Mouse (Mus musculus): Measurements from ENCODE around the gene Tnnt1.
A peak's percentile ranks its signal among the peaks of the same experiment; 100 is the strongest.

Tnnt1 gene

DNA sequence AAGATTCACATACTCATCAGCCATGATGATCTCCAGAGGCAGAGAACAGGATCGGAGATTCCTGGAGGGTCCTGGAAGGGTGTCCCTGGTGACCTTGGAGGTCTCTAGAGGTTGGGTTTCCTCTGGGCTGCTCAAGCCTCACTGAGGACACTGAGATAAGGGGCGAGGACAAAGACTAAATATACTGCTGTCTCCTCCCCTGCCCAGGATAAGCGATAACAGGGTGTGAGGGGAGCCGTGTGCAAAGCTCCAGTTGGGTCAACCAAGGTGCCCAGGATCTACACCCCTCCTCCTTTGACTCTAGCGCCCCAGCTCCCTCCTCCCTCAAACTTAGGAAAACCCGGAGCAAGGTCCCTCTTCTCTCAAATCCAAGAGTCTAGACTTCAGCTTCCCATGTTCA, 6.1 kb upstream of the Tnnt1 start:
- DNase-seq (ENCODE audit: low read depth in 1 of 2, low spot score in 2 of 2): no peak

DNA sequence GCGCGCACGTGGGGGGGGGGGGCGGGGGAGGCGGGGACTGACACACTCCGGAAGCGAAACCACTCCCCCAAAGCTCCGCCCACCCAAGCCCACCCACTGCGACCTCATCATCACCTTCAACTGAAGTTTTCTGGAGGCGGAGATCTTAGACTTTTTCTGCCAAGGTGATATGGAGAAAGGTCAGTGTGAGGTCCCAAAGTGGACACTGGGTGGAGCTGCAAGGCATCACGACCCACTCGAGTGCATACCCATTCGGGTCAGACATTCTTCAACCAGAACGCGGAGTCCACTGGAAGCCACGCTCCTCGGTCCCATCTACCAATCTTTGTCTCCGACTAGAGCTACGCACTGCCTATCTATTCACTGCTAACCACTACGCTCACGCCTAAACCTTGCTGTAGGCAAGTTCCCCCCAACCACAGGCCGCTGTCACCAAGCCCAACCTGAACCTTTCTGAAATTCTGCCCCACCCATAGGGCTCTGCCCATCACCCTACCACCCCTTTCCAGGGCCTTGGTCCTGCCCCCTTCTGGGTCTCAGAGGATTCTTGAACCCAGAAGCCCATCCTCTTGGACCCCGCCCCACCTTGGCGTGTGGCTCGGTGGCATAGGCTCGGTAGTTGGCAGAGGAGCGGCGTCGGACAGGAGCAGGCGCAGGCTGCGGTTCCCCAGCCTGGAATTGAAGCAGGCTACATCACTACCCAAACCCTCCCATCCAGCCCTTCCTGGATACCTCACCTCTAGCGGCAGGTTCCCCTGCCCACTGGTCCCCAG, 5.2 kb upstream of the Tnnt1 start:
- no peak for DNase-seq (ENCODE audit: low read depth in 1 of 2, low spot score in 2 of 2)

DNA sequence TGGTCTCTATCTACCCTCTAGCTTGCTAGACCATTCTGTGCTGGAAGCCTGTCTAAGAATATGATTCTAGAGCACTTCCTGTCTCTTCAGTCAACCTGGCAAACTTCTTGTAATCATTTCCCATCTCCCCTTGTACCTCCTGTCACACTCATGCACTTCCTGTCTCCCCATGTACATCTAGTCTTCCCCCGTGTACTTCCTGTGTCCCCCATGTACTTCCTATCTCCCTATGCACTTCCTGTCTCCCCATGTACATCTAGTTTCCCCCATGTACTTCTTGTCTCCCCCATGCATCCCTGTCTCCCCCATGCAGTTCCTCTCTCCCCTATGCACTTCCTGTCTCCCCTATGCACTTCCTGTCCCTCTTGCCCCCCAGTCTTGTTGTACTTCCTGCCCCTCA, 2.3 kb upstream of the Tnnt1 start:
- no peak for DNase-seq (ENCODE audit: low read depth in 1 of 2, low spot score in 2 of 2)

DNA sequence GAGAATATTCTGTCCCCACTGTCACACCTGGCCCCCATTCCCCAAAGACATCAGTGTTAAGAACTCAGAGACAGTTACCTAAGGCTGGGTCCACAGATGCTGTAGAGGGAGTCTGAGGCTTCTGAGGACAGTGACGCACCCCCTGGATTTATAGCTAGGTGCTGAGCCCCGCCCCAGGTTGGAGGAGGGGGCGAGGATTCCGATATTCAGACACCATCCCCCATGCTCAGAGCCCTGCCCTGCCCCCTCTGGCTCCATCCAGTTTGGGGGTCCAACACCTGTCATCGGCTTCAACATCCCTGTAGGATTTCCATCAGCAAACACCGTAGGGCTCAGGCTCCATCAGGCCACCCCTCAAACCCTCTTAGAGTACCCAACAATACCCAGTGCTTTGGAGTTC, 329 bp downstream of the Tnnt1 start:
- no peak for DNase-seq (ENCODE audit: low read depth in 1 of 2, low spot score in 2 of 2)

DNA sequence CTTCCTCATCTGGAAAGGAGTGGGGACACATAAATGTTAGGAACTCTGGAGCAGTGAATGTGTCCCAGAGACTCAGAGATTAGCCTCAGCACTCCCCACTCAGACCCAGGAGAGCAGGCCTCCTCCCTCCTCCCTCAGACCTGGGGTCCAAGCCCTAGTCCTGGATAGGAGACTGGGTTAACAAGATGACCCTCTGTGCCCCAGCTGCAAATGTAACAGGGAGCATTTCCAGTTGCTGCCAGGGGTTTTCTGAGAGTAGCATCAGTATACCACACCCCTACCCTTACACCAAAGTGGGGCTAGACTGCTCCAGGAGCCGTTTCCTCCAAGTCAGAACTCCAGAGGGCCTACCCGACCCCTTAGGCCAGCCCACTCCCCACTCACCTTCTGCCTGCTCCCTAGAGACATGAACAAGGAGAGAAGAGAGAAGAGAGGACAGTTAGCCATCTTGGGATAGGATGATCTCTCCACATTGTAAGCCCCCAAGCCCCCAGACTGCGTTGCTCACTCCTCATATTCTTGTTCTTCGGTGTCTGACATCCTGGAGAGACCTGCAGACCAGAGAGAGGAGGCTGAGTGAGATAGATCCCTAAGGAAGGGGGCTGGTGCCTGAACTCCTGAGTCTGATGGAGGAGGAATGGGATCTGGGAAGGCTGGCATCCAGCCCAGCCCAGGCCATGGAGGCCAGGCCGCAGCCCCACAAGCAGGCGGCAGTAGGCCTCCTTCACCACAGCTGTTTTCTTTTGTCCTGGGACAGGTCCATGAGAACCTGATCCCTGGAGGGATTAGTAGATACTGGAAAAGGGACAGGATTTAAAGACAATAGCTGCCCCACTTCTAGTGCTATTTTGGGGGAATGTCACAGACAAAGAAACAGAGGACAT, 2.1 kb downstream of the Tnnt1 start:
- DNase-seq (ENCODE audit: low read depth in 1 of 2, low spot score in 2 of 2): no peak

DNA sequence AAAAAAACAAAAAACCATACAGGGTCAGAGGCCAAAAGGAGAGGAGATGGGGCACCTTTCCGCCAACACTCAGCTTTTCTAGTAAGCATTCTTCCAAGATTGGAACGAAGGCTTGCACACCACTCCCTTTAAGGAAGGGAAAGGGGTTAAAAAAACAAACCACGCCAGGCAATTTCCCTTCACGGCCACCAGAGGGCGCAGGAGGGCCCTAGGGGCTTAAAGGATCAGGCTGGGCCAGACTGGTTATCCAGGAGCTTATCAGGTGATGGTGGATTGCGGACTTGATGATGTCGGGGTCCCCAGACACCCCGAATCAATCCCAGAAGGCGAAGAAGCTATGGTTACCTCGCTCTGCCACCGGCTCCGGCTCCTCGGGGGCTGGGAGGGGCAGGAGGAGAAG, 2.9 kb downstream of the Tnnt1 start:
- DNase-seq (ENCODE audit: low read depth in 1 of 2, low spot score in 2 of 2): no peak

DNA sequence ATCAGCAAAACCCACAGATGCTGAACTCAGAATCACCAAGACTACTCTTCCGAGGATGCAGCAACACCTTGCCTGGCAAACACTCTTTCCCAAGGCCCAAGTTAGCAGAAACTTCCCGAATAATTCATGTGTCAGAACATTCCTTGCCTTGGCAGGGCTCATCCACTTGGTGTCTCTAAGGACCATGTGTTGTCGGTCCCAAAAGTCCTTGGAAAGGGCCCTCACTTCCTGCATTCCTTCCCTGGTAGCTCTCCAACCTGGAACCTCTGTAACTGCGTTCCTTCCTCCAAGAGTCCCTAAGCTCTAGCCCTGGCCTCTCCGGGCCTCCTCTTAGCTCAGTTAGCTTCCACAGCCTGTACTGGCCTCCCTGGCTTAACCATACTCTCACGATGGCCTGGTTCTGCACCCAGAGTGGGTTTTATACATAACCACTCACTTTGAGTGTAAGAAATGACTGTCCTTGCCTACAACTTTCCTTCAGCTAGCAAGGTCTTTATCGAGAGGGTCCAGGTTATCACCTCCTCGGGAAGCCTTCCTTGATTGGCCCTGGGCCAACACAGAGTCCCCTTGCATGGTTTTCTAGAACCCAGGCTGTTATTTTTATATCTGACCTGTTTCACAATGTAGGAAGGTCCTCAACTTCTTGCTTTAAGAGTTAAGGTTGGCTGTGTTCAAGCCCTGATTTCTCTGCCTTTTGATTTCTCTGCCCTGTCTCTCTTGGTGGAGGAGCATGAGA, 4.5 kb downstream of the Tnnt1 start:
- DNase-seq (ENCODE audit: low read depth in 1 of 2, low spot score in 2 of 2): no peak

DNA sequence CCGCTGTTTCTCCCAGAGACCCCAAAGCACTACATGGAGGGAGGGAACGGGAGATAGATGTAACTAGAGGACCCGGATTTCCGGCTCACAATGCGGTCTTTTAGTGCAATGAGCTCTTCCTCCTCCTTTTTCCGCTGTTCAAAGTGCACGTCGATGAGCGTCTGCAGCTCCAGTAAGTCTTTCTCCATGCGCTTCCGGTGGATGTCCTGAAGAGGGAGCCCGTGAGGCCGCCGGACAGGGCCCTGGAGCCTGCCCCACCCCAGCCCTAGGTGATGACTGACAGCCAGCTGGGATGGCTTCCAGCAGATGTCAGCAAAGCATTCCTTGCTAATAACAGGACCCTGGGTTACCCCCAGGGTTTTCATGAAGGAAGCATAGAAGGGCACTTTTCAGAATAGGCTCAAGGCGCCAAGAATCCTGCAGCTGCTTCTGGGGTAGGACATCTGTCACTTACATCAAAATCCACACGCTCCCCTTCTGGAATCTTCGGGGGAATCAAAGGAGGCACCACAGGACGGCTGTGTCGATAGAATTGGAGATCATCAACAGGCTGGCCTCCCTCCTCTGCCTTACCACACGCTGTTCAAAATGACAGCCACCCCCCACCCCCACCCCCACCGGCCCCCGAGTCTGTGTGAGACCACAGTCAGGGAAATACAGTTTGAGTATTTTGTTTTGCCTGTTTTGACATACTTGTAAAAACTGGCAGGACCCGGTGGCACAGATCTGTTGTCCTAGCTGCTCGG, 6.1 kb downstream of the Tnnt1 start:
- peak in 1 of 2 experiments; percentile 42 for DNase-seq (ENCODE audit: low read depth in 1 of 2, low spot score in 2 of 2)

DNA sequence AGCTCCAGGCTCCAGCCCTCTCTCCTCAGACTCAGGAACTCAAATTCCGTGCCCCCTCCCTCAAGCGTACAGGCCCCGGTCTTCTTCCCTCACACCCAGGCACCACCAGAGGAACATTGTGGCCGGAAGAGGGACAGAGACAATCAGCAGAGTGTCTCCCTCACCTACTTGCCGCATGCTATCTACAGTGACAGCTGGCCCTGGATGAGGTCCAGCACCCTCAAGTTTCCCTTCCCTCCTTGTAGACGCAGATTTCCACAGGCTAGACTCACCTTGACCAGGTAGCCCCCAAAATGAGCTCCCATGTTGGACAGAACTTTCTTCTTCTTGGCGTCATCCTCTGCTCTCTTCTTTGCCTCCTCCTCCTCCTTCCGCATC, 7.5 kb downstream of the Tnnt1 start:
- no peak for DNase-seq (ENCODE audit: low read depth in 1 of 2, low spot score in 2 of 2)

DNA sequence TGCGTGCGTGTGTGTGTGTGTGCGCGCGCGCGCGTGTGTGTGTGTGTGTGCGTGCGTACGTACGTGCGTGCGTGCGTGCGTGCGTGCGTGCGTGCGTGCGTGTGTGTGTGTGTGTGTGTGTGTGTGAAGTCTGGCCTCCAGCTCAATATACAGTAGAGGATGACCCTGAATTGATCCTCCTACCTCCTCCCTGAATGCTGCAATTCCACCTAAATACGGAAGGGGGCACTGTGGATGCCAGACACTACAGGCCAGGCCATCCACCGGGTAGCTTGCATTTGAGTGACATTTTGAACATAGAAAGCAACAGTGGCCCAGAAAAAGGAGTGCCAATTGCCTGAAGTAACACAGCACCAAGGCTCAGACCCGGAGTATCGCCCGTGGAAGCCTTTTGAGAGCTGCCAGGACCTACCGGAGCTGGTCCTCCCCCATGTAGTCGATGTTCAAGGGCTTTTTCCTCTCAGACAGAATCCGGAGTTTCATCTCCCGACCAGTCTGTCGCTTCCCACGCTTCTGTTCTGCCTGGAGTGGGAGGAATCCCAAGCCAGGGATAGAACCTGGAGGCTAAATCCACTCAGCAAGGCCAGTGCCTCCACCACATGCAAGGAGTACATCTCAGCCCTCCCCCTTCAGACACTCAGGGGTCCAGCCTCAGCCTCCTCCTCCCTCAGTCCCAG, 8.0 kb downstream of the Tnnt1 start:
- no peak for DNase-seq (ENCODE audit: low read depth in 1 of 2, low spot score in 2 of 2)

DNA sequence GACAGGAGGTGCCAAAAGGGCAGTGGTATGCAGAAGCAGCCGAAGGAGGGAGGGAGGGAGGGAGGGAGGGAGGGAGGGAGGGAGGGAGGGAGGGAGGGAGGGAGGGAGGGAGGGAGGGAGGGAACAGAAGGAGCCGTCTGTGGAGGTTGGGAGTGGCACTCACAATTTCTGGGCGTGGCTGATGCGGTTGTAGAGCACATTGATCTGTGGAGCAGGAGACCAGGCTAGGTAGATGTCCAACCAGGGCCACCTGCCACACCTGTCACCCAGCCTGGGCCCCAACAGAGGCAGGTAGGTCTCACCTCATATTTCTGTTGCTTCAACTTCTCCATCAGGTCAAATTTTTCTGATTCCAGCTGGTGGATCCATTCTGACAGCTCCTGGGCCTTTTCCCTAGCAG, 9.0 kb downstream of the Tnnt1 start:
- DNase-seq (ENCODE audit: low read depth in 1 of 2, low spot score in 2 of 2): no peak

DNA sequence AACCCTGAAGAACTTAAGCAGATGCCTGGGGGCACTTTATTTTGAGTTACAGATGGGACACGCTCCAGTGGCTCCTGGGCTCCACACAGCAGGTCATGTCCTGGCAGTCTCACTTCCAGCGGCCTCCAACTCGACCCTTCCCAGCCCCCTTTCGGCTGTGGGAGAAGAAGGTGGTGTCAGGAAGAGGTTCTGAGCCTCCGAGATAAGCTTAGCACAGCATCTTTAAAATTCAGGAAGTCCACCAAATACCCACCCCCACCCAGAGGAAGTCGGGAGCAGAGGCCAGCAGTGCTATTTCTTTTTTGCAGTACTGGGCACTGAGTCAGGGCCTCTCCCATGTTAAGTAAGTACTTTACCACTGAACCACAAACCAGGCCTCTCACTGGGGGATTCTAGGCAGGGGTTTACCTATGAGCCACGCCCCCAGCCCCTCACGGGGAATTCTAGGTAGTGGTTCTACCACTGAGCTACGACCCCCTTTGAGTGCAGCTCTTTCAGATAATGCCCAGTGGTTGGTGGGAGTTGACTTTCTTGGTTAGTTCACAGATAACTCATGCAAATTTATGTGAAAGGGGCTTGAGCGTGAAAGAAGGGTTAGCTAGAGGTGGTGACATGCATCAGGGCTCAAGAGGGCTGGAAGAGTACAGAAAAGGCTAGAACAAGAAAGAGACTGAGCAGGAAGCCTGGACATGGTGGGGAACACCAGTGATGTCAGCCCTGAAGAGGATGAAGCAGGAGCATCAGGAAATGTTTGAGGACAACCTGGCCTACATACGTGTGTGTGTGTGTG, 11.3 kb downstream of the Tnnt1 start:
- no peak for DNase-seq (ENCODE audit: low read depth in 1 of 2, low spot score in 2 of 2)

DNA sequence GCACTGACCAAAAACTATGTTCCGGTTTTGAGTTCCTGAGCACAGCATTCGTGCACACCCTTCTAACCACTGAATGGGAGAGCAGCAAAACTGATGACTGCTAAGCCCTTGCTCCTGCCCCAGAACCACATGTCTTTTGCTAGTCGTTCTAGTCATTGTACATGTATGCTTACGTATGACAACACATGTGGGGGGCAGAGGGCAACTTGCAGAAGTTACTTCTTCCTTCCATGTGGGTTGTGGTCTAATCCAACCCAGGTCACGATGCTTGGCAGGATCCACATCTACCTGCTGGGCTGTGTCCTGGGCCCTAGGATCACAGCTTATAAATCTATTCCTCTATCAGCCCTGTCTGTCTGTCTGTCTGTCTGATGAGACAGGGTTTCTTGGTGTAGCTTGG, 12.3 kb downstream of the Tnnt1 start:
- DNase-seq (ENCODE audit: low read depth in 1 of 2, low spot score in 2 of 2): no peak

DNA sequence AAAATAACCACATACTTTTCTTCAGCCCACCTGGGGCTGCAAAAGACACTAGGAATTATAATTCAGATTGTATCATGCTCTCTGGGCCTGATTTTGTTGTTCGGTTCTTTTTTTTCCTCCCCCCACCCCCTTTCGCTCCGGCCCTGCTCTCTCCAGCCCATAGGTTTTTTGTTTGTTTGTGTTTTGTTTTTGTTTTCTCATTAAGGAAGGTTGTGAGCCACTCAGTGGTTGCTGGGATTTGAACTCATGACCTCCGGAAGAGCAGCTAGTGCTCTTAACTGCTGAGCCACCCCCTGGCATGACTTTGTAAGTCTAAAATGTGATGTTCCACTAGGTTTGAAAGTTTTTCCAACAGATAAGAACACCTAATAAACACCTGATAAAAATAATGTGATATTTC, 13.1 kb downstream of the Tnnt1 start:
- DNase-seq (ENCODE audit: low read depth in 1 of 2, low spot score in 2 of 2): no peak

DNA sequence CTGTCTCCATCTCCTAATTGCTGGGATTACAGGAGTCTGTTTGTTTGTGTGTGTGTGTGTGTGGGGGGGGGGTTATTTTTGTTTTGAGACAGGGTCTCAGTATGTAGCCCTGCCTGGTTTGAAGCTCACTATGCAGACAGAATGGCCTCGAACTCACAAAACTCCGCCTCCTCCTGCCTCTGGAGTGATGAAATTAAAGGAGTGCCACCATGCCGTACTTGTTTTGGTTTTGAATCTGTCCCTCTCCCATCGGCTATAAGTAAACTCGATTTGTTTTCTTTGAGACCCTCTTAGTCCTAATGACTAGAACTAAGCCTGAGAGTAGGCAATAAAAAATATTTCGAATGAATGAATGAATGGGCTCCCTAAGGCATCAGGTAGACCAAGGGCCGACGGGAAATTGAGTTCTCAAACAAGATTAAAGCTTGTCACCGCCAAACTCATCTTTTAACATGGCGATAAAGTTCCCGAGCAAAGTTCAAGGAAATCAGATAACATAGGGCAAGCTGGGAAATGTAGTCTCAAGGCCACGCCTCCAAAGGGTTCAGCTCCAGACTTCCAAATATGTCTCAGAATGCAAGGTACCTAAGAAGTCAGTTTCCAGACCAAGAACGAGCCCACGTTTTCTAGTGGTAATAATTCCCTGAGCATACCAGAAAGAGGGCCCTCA, 13.6 kb downstream of the Tnnt1 start:
- no peak for DNase-seq (ENCODE audit: low read depth in 1 of 2, low spot score in 2 of 2)

DNA sequence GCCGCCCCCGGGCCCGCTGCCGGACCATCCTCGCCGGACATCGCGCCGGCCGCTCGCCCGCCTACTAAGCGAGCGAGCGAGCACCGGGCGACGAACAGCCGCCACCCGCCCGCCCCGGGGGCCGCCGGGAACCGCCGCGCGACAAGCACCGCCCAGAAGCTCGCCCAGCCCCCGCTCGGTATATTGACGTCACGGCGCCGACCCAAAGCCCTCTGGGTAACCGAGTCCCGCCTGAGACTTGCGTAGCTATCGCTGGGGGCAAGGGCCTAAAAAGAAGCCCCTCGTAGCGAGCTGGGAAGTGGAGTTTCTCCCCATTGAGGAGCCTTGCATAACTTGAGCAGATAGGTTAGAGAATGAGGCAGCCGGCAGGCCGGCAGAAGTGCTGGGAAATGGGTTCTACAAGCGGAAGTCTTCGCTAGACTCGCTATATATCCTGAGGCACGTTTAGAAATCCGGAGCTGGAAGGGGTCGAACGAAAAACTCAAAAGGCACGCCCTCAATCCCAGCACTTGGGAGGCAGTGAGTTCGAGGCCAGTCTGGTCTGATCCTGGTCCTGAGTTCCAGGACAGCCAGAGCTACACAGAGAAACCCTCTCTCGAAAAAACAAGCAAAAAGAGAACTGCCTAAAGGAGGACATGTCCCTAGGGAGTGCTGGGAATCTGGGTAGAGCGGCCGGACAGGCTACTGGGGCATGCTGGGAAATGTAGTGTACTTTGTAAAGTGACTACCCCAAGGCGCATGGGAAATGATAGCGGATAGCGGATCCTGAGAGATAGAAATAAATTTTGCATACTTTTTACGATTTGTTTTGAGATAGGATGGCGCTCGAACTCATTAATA, 14.4 kb downstream of the Tnnt1 start, which contains the start of gene Ppp1r12c:
Ppp1r12c (minus strand) TSS at position 123 of the 840 bp plus-strand sequence.
- DNase-seq (ENCODE audit: low read depth in 1 of 2, low spot score in 2 of 2): peak; percentile 84 to 92

DNA sequence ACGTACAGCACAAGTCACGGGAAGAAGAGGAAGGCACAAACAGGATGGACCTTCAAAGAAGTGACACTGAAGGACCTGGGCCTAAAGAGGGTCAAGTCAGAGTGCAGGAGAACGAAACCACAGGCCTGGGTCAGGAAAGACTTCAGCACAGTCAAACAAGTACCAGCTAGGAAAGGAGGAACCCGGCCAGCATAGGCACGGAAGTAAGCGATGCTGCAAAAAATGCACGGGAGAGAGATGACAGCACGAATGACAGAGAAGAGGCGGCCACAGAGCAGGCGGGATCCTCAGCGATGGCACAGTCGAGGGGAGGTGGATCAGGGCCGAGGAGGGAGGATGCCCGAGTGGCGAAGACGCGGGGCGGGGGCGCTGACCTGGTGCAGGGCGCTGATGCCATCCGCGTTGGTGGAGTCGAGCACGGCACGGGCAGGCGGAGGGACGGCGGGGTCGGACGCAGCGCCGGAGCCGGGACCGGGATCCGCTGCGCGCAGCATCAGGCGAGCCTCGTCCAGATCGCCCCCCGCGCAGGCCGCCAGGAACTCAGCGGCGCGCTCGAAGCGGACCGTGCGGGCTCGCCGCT, 15.2 kb downstream of the Tnnt1 start:
- DNase-seq (ENCODE audit: low read depth in 1 of 2, low spot score in 2 of 2): peak in 1 of 2 experiments; percentile 53

DNA sequence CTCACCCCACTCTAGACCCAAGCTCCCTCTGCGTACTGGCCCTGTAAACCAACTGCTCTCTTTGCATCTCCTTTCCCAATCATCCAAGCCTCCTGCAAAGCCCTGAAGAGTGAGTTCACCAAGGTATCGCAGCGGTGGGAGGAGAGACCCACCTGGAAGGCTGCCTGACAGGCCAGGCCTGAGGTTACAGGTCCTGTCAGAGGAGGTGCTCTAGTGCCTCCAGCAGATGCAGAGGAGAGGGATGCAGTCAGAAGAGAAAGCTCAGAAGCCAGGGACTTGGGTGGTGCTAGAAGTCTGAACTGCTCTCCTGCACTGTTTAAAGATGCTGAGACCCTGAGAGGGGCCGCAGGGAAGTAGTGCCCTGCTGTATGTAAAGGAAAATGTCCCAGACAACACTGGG, 17.1 kb downstream of the Tnnt1 start:
- no peak for DNase-seq (ENCODE audit: low read depth in 1 of 2, low spot score in 2 of 2)
